Mouse (Mus musculus): Measurements from ENCODE around the gene Cdh3.

DNA sequence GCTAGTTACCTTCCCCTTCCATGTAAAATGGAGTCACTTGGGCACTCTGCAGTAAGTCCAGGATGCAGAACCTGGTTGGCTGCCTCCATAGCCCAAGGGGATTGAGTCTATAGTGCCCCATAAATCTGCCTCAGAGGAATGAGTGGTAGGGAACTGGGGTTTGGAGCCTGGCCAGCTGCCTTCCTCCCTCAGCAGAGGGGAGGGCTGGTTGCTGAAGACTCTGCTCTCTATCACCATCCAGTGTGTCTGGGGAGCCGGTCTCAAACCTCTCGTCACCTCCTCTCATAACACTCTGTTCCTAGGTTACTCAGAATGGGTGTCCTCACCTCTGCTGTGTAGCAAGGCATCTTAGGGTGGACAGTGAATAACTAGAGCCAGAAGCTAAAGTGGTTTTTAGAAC is 5.9 kb downstream of the Cdh3 start:
- TF ChIP-seq CTCF (conservative IDR thresholded peaks at IDR 0.05; ENCODE audit: low read length) (no peak), POU5F1 (IDR thresholded peaks at IDR 0.05; ENCODE audit: borderline replicate concordance, low read length) (no peak)
